Mouse (Mus musculus): ENCODE measurements around the gene Gm10778.
"Not testable (repeated sequence)": the region's sequence is repeated elsewhere in the genome, so short reads cannot be mapped to it uniquely, and the experiment has no call there.

DNA sequence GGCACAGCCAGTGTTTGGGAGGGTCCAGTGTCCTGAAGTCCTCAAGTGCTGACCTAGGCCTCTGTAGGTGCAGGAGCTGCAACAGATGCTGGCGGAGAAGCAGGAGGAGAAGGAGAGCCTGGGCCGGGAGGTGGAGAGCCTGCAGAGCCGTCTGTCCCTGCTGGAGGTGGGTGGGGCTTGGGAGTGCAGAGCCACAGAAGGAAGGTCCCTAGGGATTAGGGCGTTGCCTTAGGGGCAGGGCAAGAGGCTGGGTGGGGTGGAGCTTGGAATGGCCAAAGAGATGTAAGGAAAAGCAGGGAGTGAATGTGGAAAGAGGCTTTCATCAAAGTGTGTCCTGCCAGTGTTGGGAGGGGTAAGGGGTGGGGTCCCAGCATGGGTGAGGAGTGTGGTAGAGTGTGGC, 8.0 kb upstream of the Gm10778 start:
- TF ChIP-seq CTCF, EP300 (IDR thresholded peaks at IDR 0.05; ENCODE audit: low read depth): not testable (repeated sequence)
